In the genomic region with DNA sequence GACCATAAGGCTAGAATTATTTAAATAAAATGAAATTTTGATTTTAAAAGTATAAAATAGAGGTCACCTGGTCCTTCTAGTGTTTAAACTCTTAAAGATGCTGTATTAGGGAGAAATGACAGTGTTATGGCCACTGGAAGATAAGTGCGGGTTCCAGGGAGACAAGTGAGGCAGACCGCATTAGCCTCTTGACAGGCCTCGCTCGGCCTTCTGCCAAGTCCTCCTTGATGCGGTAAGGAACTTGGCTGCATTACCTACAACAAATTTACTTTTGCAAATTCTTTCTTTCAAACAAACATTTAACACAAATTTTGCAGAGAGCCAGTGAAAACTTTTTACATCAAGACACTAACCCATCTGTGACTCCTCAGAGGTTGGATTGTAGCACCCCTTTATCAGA, we compare ENCODE assay signal across 17 mouse cellular contexts.
"Had no signal": no experiment of that assay in that cellular context is flagged by ENCODE, and none has a peak within 500 bp of the region (broad histone marks: within the 10 kb centered on the region; RNA-seq: fewer than 3 reads in every experiment).

No protein-coding gene starts in this region.

- H3K27ac ChIP-seq: lung, embryonic 15.5 days; midbrain, embryonic 10.5 days; midbrain, embryonic 12.5 days; neural tube, embryonic 13.5 days; neural tube, embryonic 15.5 days had no signal

- H3K4me3 ChIP-seq: lung, embryonic 15.5 days; midbrain, embryonic 10.5 days; midbrain, embryonic 12.5 days; myocyte; neural tube, embryonic 13.5 days; neural tube, embryonic 15.5 days had no signal

- H3K9me3 ChIP-seq: lung, embryonic 15.5 days; midbrain, embryonic 10.5 days; midbrain, embryonic 12.5 days; neural tube, embryonic 13.5 days; neural tube, embryonic 15.5 days had no signal

- H3K4me1 ChIP-seq: midbrain, embryonic 10.5 days; midbrain, embryonic 12.5 days; neural tube, embryonic 13.5 days; neural tube, embryonic 15.5 days had no signal

- DNase-seq: lung, adult 18-20 months; lung, postnatal 4 days; midbrain, embryonic 14.5 days; retina, postnatal 1 day; right cerebral cortex, adult 18-20 months; right cerebral cortex, postnatal 25 days; right cerebral cortex, postnatal 4 days; spleen, adult 18-20 months; thymus, adult 18-20 months; thymus, postnatal 14 days; thymus, postnatal 36 days had no signal

- H3K27me3 ChIP-seq: lung, embryonic 15.5 days; midbrain, embryonic 12.5 days; neural tube, embryonic 13.5 days; neural tube, embryonic 15.5 days had no signal

- H3K36me3 ChIP-seq: lung, embryonic 15.5 days; midbrain, embryonic 10.5 days; midbrain, embryonic 12.5 days; neural tube, embryonic 13.5 days; neural tube, embryonic 15.5 days had no signal
